Mouse (Mus musculus): Measurements from ENCODE around the gene Fam98a. TPM values are rescaled to one million over a fixed set of nuclear protein-coding genes. Genes with fewer than 3 reads are reported as not detected.

The Fam98a gene
- 27.4 and 29.4 TPM in 2 replicates for polyA plus RNA-seq (2016; fragmentation: Nextera tagmentation; extraction: Ambion mirVana)

GRCm38 (mm10) chr17:75551512-75552400, at the start of gene Fam98a:
Fam98a (minus strand) TSS chr17:75551946.
- DNase-seq (ENCODE audit: extremely low spot score, low spot score): peak; percentile 99
- Histone ChIP-seq H3K9me3 (no peaks in the 10 kb centered on the region), H3K4me1 (peaks cover 12% of the 10 kb centered on the region), H3K4me3 (peak within 1 kb of the TSS; percentile 77), H3K27ac (peak within 1 kb of the TSS; percentile 90), H3K27me3 (ENCODE audit: poor library complexity, severe bottlenecking) (no peaks in the 10 kb centered on the region), H3K36me3 (replicated peaks) (peaks cover 15% of the 10 kb centered on the region)
- under 1% methylated on average over 56 of the region's 56 CpGs for WGBS

DNA sequence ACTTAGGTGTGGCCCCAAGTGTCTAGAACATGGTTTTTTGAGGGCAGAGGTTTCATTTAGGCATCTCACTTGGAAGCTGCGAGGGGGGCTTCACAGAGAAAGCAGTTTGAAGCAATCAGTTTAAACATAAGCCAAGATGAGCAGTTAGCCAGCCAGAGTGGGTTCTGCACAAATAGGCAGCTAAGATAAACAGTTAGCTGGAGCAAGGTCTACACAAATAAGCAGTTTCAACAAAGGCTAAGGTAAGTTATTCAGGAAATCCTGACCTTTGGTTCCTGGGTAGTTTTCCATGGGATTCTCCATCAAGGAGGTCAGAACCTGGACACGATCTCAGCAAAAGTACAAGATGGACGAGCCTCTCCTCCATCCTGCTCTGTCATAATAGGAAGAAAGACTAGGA, 46.9 kb upstream of the Fam98a start:
- H3K4me3 ChIP-seq: no peak overlapping the region
- H3K27ac ChIP-seq: no peak overlapping the region
- H3K27me3 ChIP-seq (ENCODE audit: poor library complexity, severe bottlenecking): no peaks in the 10 kb centered on the region
- H3K9me3 ChIP-seq: no peaks in the 10 kb centered on the region
- H3K36me3 ChIP-seq (replicated peaks): no peaks in the 10 kb centered on the region
- WGBS: 84% methylated on average over 3 of the region's 3 CpGs
- peaks cover 11% of the 10 kb centered on the region for H3K4me1 ChIP-seq
- no peak for DNase-seq (ENCODE audit: extremely low spot score, low spot score)

DNA sequence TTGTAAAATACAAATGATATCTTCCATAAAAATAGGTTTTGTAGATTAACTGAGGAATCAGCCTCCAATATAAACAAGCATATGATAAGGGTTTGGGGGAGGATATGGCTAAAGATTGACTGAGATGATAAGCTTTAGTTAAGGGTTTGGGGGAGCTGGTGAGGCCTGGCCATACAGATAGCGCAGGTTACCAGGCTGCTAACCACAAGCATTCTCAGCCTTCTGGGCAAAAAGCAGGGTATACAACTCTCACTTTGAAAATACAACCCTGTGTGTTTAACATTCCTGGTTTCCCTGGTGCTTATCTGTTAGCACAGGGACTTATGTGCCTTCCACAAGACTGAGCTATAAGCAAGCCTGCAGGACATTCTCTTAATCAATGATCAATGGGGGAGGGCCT, 31.0 kb upstream of the Fam98a start:
- DNase-seq (ENCODE audit: extremely low spot score, low spot score): no peak
- H3K4me1 ChIP-seq: no peaks in the 10 kb centered on the region
- 88% methylated on average over 1 of the region's 1 CpGs for WGBS
- H3K27ac ChIP-seq: no peak overlapping the region
- no peak overlapping the region for H3K4me3 ChIP-seq
- no peaks in the 10 kb centered on the region for H3K36me3 ChIP-seq (replicated peaks)
- no peaks in the 10 kb centered on the region for H3K9me3 ChIP-seq
- no peaks in the 10 kb centered on the region for H3K27me3 ChIP-seq (ENCODE audit: poor library complexity, severe bottlenecking)

DNA sequence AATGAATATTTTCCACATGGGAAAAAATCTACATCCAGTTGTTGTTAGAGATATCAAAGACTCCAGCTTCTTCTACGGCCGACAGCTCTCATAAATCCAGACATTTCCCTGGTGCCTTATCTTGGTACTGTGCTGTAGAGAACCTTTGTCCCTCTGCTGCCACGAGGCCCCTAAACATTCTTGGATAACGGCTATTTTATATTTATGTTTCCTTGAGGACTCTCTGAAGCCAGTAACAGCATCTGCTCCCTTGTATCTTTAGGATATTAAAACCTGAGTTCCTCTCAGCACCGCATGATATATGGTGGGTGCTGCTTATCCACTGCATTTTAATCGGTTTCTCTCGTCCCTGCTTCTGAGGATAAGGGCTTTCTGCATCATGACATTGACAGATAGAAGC, 23.9 kb upstream of the Fam98a start:
- no peaks in the 10 kb centered on the region for H3K36me3 ChIP-seq (replicated peaks)
- 93% methylated on average over 7 of the region's 7 CpGs for WGBS
- H3K27me3 ChIP-seq (ENCODE audit: poor library complexity, severe bottlenecking): no peaks in the 10 kb centered on the region
- no peaks in the 10 kb centered on the region for H3K9me3 ChIP-seq
- DNase-seq (ENCODE audit: extremely low spot score, low spot score): no peak
- H3K4me3 ChIP-seq: no peak overlapping the region
- no peak overlapping the region for H3K27ac ChIP-seq
- H3K4me1 ChIP-seq: no peaks in the 10 kb centered on the region

- H3K9me3 ChIP-seq: no peaks in the 10 kb centered on the region; the same call in 1 of the 2 replicates
- DNase-seq (ENCODE audit: extremely low spot score, low spot score): no peak
- H3K4me3 ChIP-seq: no peak overlapping the region
- WGBS: 95% methylated on average over 2 of the region's 2 CpGs
- no peaks in the 10 kb centered on the region for H3K27me3 ChIP-seq (ENCODE audit: poor library complexity, severe bottlenecking)
- H3K4me1 ChIP-seq: no peaks in the 10 kb centered on the region
- no peak overlapping the region for H3K27ac ChIP-seq
- H3K36me3 ChIP-seq (replicated peaks): no peaks in the 10 kb centered on the region
Observed at GRCm38 (mm10) chr17:75558041-75558440, 6.3 kb upstream of the Fam98a start.

DNA sequence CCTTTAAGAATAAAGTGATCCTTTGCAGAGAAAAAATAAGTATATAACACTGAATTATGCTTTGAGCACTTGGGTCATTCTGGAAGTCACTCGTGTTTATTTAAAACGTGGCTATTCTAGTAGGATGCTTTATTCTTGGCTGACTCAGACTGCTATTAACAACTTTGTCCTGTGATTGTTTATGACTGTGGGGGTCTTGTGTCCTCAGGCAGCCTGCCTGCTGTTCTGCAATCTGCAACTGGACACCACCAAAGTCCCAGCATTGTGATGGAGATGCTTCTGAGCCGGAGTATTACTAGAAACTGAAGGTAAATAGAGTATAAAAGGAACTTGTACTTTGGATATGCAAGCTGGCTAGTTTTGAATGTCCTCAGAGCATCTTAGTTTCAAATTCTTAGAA, 5.3 kb upstream of the Fam98a start:
- Histone ChIP-seq H3K27ac (no peak overlapping the region), H3K27me3 (ENCODE audit: poor library complexity, severe bottlenecking) (no peaks in the 10 kb centered on the region), H3K36me3 (replicated peaks) (no peaks in the 10 kb centered on the region), H3K4me1 (no peaks in the 10 kb centered on the region), H3K4me3 (no peak overlapping the region), H3K9me3 (no peaks in the 10 kb centered on the region; the same call in 1 of the 2 replicates)
- DNase-seq (ENCODE audit: extremely low spot score, low spot score): no peak
- 40% methylated on average over 3 of the region's 3 CpGs for WGBS

DNA sequence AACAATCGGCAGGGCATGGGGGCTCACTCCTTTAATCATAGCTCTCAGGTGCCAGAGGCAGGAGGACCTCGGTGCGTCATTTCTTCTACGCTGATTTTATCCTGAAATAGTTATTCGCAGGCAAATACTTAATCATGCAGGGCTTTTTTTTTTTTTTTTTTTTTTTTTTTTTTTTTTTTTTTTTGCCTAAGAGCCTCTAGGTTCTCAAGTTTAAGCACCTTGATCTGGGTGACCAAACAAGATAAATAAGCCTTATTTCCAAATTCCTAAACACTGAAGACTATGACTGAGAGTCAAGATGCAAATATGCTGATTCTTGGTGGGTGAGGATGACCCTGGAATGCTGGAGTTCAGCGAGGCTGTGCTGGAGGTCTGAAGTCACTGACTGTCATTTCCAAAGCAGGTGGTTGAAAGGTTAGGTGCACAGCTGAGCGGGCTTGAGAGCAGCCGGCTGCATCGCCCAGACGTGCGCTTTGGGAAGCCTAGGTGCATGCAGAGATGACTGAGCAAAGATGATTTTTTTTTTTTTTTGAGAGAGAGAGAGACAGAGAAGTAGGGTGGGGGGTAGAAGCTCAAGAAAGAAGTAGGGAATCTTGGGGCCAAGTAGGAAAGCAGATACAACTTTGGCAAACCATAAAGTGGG, 854 bp downstream of the Fam98a start:
- no peaks in the 10 kb centered on the region for H3K27me3 ChIP-seq (ENCODE audit: poor library complexity, severe bottlenecking)
- H3K4me3 ChIP-seq: peak overlapping the region; percentile 77
- 42% methylated on average over 11 of the region's 11 CpGs for WGBS
- H3K36me3 ChIP-seq (replicated peaks): peaks cover 24% of the 10 kb centered on the region
- peaks cover 12% of the 10 kb centered on the region for H3K4me1 ChIP-seq
- peak overlapping the region; percentile 90 for H3K27ac ChIP-seq
- DNase-seq (ENCODE audit: extremely low spot score, low spot score): peak; percentile 19
- H3K9me3 ChIP-seq: no peaks in the 10 kb centered on the region

- no peak overlapping the region for H3K27ac ChIP-seq
- WGBS: 92% methylated on average over 7 of the region's 7 CpGs
- peaks cover 72% of the 10 kb centered on the region for H3K36me3 ChIP-seq (replicated peaks)
- no peaks in the 10 kb centered on the region for H3K27me3 ChIP-seq (ENCODE audit: poor library complexity, severe bottlenecking)
- H3K4me3 ChIP-seq: no peak overlapping the region
- no peak for DNase-seq (ENCODE audit: extremely low spot score, low spot score)
- no peaks in the 10 kb centered on the region for H3K4me1 ChIP-seq
- H3K9me3 ChIP-seq: no peaks in the 10 kb centered on the region
Observed at GRCm38 (mm10) chr17:75544262-75544661, 7.5 kb downstream of the Fam98a start.

GRCm38 (mm10) chr17:75543434-75543833, 8.3 kb downstream of the Fam98a start:
- 94% methylated on average over 7 of the region's 7 CpGs for WGBS
- no peak for DNase-seq (ENCODE audit: extremely low spot score, low spot score)
- peaks cover 78% of the 10 kb centered on the region for H3K36me3 ChIP-seq (replicated peaks)
- H3K9me3 ChIP-seq: no peaks in the 10 kb centered on the region
- no peaks in the 10 kb centered on the region for H3K27me3 ChIP-seq (ENCODE audit: poor library complexity, severe bottlenecking)
- H3K4me3 ChIP-seq: no peak overlapping the region
- H3K4me1 ChIP-seq: no peaks in the 10 kb centered on the region
- H3K27ac ChIP-seq: no peak overlapping the region

DNA sequence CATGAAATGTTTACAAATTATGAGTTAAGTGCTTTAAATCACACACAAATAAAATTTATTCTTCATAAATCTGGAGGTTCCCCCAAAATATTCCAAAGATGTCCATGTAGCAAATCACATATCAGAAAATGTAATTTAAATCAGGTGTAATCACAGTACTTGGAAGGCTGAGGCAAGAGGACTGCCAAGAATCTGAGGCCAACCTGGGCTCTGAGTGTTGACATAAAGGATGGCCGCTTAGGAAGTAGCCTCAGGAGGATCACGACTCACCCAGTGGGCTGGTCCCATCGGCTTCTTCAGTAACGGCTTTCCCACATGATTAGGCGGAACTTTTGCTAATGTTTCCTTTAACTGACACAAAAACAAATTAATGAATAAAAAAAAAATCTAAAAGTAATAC, 11.9 kb downstream of the Fam98a start:
- H3K4me3 ChIP-seq: no peak overlapping the region
- DNase-seq (ENCODE audit: extremely low spot score, low spot score): no peak
- H3K4me1 ChIP-seq: no peaks in the 10 kb centered on the region
- H3K27ac ChIP-seq: no peak overlapping the region
- H3K27me3 ChIP-seq (ENCODE audit: poor library complexity, severe bottlenecking): no peaks in the 10 kb centered on the region
- 92% methylated on average over 5 of the region's 5 CpGs for WGBS
- no peaks in the 10 kb centered on the region for H3K9me3 ChIP-seq
- H3K36me3 ChIP-seq (replicated peaks): peaks cover 75% of the 10 kb centered on the region

- H3K27me3 ChIP-seq (ENCODE audit: poor library complexity, severe bottlenecking): no peaks in the 10 kb centered on the region
- no peak overlapping the region for H3K27ac ChIP-seq
- no peak overlapping the region for H3K4me3 ChIP-seq
- H3K9me3 ChIP-seq: no peaks in the 10 kb centered on the region
- H3K4me1 ChIP-seq: no peaks in the 10 kb centered on the region
- peaks cover 68% of the 10 kb centered on the region for H3K36me3 ChIP-seq (replicated peaks)
- WGBS: 95% methylated on average over 6 of the region's 6 CpGs
- DNase-seq (ENCODE audit: extremely low spot score, low spot score): no peak
Observed at GRCm38 (mm10) chr17:75539130-75539529, 12.6 kb downstream of the Fam98a start.

- H3K27ac ChIP-seq: no peak overlapping the region
- H3K4me1 ChIP-seq: no peaks in the 10 kb centered on the region
- peaks cover 61% of the 10 kb centered on the region for H3K36me3 ChIP-seq (replicated peaks)
- no peak overlapping the region for H3K4me3 ChIP-seq
- WGBS: 93% methylated on average over 12 of the region's 12 CpGs
- no peaks in the 10 kb centered on the region for H3K27me3 ChIP-seq (ENCODE audit: poor library complexity, severe bottlenecking)
- no peaks in the 10 kb centered on the region for H3K9me3 ChIP-seq
- no peak for DNase-seq (ENCODE audit: extremely low spot score, low spot score)
Observed at GRCm38 (mm10) chr17:75538431-75538830, 13.3 kb downstream of the Fam98a start.

- Histone ChIP-seq H3K4me1 (no peaks in the 10 kb centered on the region), H3K27me3 (ENCODE audit: poor library complexity, severe bottlenecking) (no peaks in the 10 kb centered on the region), H3K9me3 (no peaks in the 10 kb centered on the region), H3K4me3 (no peak overlapping the region), H3K36me3 (replicated peaks) (peaks cover 48% of the 10 kb centered on the region), H3K27ac (no peak overlapping the region)
- no peak for DNase-seq (ENCODE audit: extremely low spot score, low spot score)
- WGBS: 90% methylated on average over 7 of the region's 7 CpGs
Observed at GRCm38 (mm10) chr17:75537050-75537445, 14.7 kb downstream of the Fam98a start.

Data from forebrain, embryonic 10.5 days (tissue).